ENCODE assay signal across 10 mouse cellular contexts in the genomic region with DNA sequence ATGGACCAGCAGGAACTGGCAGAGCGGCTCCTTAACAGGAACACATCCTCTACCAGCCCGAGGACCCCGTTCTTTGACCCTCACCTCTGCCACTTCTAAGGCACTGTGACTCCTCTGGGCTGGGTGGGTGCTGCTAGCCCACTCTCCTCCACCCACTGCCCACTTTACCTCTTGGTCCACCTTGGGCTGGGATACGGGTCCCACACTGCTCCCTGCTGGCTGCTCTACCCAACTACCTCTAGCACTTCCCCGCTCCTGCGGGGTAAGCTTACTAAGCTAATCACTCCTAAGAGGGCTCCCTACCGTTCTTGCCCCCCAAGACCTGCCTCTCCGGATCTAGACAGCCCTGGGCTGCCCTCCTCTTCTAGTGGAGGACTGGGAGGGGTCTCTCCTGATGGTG. TPM values are rescaled to one million over a fixed set of nuclear protein-coding genes. Genes with fewer than 3 reads are reported as not detected.
DNase-seq lines count a peak whose midpoint lies in the region; ATAC-seq and TF ChIP-seq lines count a peak whose summit lies in the region.
"Had no signal": no experiment of that assay in that cellular context is flagged by ENCODE, and none has a peak within 500 bp of the region (broad histone marks: within the 10 kb centered on the region; RNA-seq: fewer than 3 reads in every experiment).

No protein-coding gene starts in this region.

- H3K9ac ChIP-seq in intestine, embryonic 14.5 days (ENCODE audit: low read length): 0 out of 2 replicates have a peak overlapping the region, but pooled peaks have one; percentile 3
- no peak overlapping the region for H3K9ac ChIP-seq in intestine, embryonic 16.5 days (ENCODE audit: low read depth, low read length)

- no peak overlapping the region for H3K4me3 ChIP-seq in intestine, embryonic 14.5 days (ENCODE audit: low read depth, low read length)
- H3K4me3 ChIP-seq in intestine, embryonic 16.5 days (ENCODE audit: low read length): no peak overlapping the region
- no peak overlapping the region; the same call in 1 of the 2 replicates for H3K4me3 ChIP-seq in testis, adult 2 months (ENCODE audit: control insufficient read depth, low read depth, low read length)
- H3K4me3 ChIP-seq: megakaryocyte, embryonic 14.5 days had no signal

- peaks cover 21% of the 10 kb centered on the region for H3K4me1 ChIP-seq in intestine, embryonic 14.5 days (replicated peaks; ENCODE audit: control insufficient read depth, insufficient read depth, low read length)
- H3K4me1 ChIP-seq in intestine, embryonic 16.5 days (ENCODE audit: control insufficient read depth, insufficient read depth, low read length): peaks cover 26% of the 10 kb centered on the region
- peaks cover 50% of the 10 kb centered on the region for H3K4me1 ChIP-seq in testis, adult 2 months (ENCODE audit: control insufficient read depth, insufficient read depth, low read length)

- H3K9me3 ChIP-seq in intestine, embryonic 14.5 days (ENCODE audit: control insufficient read depth, low read length): no peaks in the 10 kb centered on the region
- H3K9me3 ChIP-seq in intestine, embryonic 16.5 days (ENCODE audit: control insufficient read depth, low read length): no peaks in the 10 kb centered on the region
- H3K9me3 ChIP-seq: megakaryocyte, embryonic 14.5 days had no signal

- no peak overlapping the region for H3K4me2 ChIP-seq in intestine, embryonic 14.5 days (ENCODE audit: low read length)
- no peak overlapping the region for H3K4me2 ChIP-seq in intestine, embryonic 16.5 days (ENCODE audit: low read depth, low read length)

- H3K27me3 ChIP-seq in intestine, embryonic 14.5 days (replicated peaks; ENCODE audit: control insufficient read depth, insufficient read depth, low read length): no peaks in the 10 kb centered on the region
- no peaks in the 10 kb centered on the region for H3K27me3 ChIP-seq in intestine, embryonic 16.5 days (replicated peaks; ENCODE audit: control insufficient read depth, insufficient read depth, low read length)
- no peaks in the 10 kb centered on the region for H3K27me3 ChIP-seq in testis, adult 2 months (ENCODE audit: control insufficient read depth, insufficient read depth, low read length)
- H3K27me3 ChIP-seq: megakaryocyte, embryonic 14.5 days had no signal

- WGBS in intestine, embryonic 14.5 days: 75% methylated on average over 8 of the region's 8 CpGs
- 78% methylated on average over 8 of the region's 8 CpGs for WGBS in intestine, embryonic 16.5 days

- peaks cover 74% of the 10 kb centered on the region for H3K36me3 ChIP-seq in intestine, embryonic 14.5 days (ENCODE audit: control insufficient read depth, insufficient read depth, low read length)
- H3K36me3 ChIP-seq in intestine, embryonic 16.5 days (ENCODE audit: control insufficient read depth, insufficient read depth, low read length): peaks cover 31% of the 10 kb centered on the region
- no peaks in the 10 kb centered on the region for H3K36me3 ChIP-seq in testis, adult 2 months (ENCODE audit: control insufficient read depth, insufficient read depth, low read length)

- no peak for TF ChIP-seq POLR2A in testis, adult 2 months (IDR thresholded peaks at IDR 0.05; ENCODE audit: control insufficient read depth, low read depth, low read length)

- no peak overlapping the region for H3K27ac ChIP-seq in intestine, embryonic 14.5 days (ENCODE audit: low read depth)
- no peak overlapping the region for H3K27ac ChIP-seq in intestine, embryonic 16.5 days (ENCODE audit: low read length)
- H3K27ac ChIP-seq in testis, adult 2 months (ENCODE audit: control insufficient read depth, insufficient read depth, low read depth, low read length): peak overlapping the region; percentile 23

- peak; percentile 35; the same call in 1 of the 2 replicates for TF ChIP-seq CTCF in testis, adult 2 months (IDR thresholded peaks at IDR 0.05; ENCODE audit: control insufficient read depth, insufficient read depth, insufficient replicate concordance, low read depth, low read length)

- no peak for ATAC-seq in CD4-positive, CD25-positive, alpha-beta regulatory T cell, adult 4 months
- ATAC-seq in intestine, embryonic 14.5 days (replicated peaks; ENCODE audit: low FRiP score, low TSS enrichment, low read depth): no peak
- ATAC-seq in intestine, embryonic 16.5 days: no peak
- no peak for ATAC-seq in megakaryocyte, adult 5-6 weeks (ENCODE audit: poor library complexity, severe bottlenecking)

- DNase-seq in CD4-positive, CD25-positive, alpha-beta regulatory T cell, adult 2 months (ENCODE audit: low read depth, low spot score): peak; percentile 22
- DNase-seq in intestine, embryonic 14.5 days (ENCODE audit: low spot score): no peak
- no peak for DNase-seq in testis, postnatal 14 days (ENCODE audit: low spot score)
- no peak for DNase-seq in kidney, postnatal 10 days
- DNase-seq: adrenal gland, postnatal 25 days had no signal

RNA-seq across cellular contexts. Expression of gene Tmem253, which starts 9.2 kb away (rescaled TPM):
- polyA plus RNA-seq in CD4-positive, CD25-positive, alpha-beta regulatory T cell, adult 4 months (2017; shearing (Covaris generic)): under 1 TPM in 1 of 2 experiments, not detected in 1; 0.63 TPM
- 6.8 and 8.5 TPM in 2 replicates for polyA plus RNA-seq in intestine, embryonic 14.5 days (2014; fragmentation: Nextera tagmentation; extraction: Ambion mirVana)
- polyA plus RNA-seq in intestine, embryonic 16.5 days (2015; fragmentation: Nextera tagmentation; extraction: Ambion mirVana): 99.0 and 118 TPM in 2 replicates
- 2.0 and 2.1 TPM in 2 replicates for polyA plus RNA-seq in testis, adult 2 months (2012; rRNA removed)
- total RNA-seq in megakaryocyte, adult 5-6 weeks (2015): not detected in 2 replicates
- not detected in 2 replicates for total RNA-seq in megakaryocyte, adult 5-6 weeks (2017)

RNA-seq across cellular contexts. Expression of gene Zfp219, which starts 14.3 kb away (rescaled TPM):
- 1 to 10 TPM; 1.6 to 2.3 TPM for polyA plus RNA-seq in CD4-positive, CD25-positive, alpha-beta regulatory T cell, adult 4 months (2017; shearing (Covaris generic))
- polyA plus RNA-seq in intestine, embryonic 14.5 days (2014; fragmentation: Nextera tagmentation; extraction: Ambion mirVana): 31.9 and 34.0 TPM in 2 replicates
- 19.7 and 20.5 TPM in 2 replicates for polyA plus RNA-seq in intestine, embryonic 16.5 days (2015; fragmentation: Nextera tagmentation; extraction: Ambion mirVana)
- 161 and 174 TPM in 2 replicates for polyA plus RNA-seq in testis, adult 2 months (2012; rRNA removed)
- 3.7 and 4.4 TPM in 2 replicates for total RNA-seq in megakaryocyte, adult 5-6 weeks (2015)
- 4.7 and 5.1 TPM in 2 replicates for total RNA-seq in megakaryocyte, adult 5-6 weeks (2017)

RNA-seq across cellular contexts. Expression of gene Arhgef40, which starts 21.7 kb away (rescaled TPM):
- under 1 TPM in 1 of 2 experiments, not detected in 1; 0.70 TPM for polyA plus RNA-seq in CD4-positive, CD25-positive, alpha-beta regulatory T cell, adult 4 months (2017; shearing (Covaris generic))
- 80.8 and 86.3 TPM in 2 replicates for polyA plus RNA-seq in intestine, embryonic 14.5 days (2014; fragmentation: Nextera tagmentation; extraction: Ambion mirVana)
- polyA plus RNA-seq in intestine, embryonic 16.5 days (2015; fragmentation: Nextera tagmentation; extraction: Ambion mirVana): 52.0 and 53.0 TPM in 2 replicates
- 5.6 and 6.6 TPM in 2 replicates for polyA plus RNA-seq in testis, adult 2 months (2012; rRNA removed)
- total RNA-seq in megakaryocyte, adult 5-6 weeks (2015): 1.7 and 2.6 TPM in 2 replicates
- 2.2 and 5.1 TPM in 2 replicates for total RNA-seq in megakaryocyte, adult 5-6 weeks (2017)

RNA-seq across cellular contexts. Expression of gene Olfr221, which starts 36.0 kb away (rescaled TPM):
- polyA plus RNA-seq in CD4-positive, CD25-positive, alpha-beta regulatory T cell, adult 4 months (2017; shearing (Covaris generic)): not detected
- polyA plus RNA-seq in intestine, embryonic 14.5 days (2014; fragmentation: Nextera tagmentation; extraction: Ambion mirVana): not detected in 2 replicates
- not detected in 2 replicates for polyA plus RNA-seq in intestine, embryonic 16.5 days (2015; fragmentation: Nextera tagmentation; extraction: Ambion mirVana)
- 0.45 and 0.53 TPM in 2 replicates for polyA plus RNA-seq in testis, adult 2 months (2012; rRNA removed)
- not detected in 2 replicates for total RNA-seq in megakaryocyte, adult 5-6 weeks (2015)
- total RNA-seq in megakaryocyte, adult 5-6 weeks (2017): not detected in 2 replicates
- total RNA-seq: adrenal gland, postnatal 25 days had no signal

Comparison
In these comparisons a context has a peak if more than half of its experiments do, and no peak if none do; other contexts are left out.
1. RNA of gene Tmem253, which starts 9.2 kb away (polyA plus RNA-seq): 99.0 to 118 TPM in intestine, embryonic 16.5 days; 6.8 to 8.5 TPM in intestine, embryonic 14.5 days, 2.0 to 2.1 TPM in testis, adult 2 months and 0.63 TPM in CD4-positive, CD25-positive, alpha-beta regulatory T cell, adult 4 months; every median in the first group is over 10 times any median in the second.